Mouse (Mus musculus): ENCODE data around the gene Ppm1n. TPM values are rescaled to one million over a fixed set of nuclear protein-coding genes. Genes with fewer than 3 reads are reported as not detected.

Ppm1n gene
- total RNA-seq (2021): not detected

DNA sequence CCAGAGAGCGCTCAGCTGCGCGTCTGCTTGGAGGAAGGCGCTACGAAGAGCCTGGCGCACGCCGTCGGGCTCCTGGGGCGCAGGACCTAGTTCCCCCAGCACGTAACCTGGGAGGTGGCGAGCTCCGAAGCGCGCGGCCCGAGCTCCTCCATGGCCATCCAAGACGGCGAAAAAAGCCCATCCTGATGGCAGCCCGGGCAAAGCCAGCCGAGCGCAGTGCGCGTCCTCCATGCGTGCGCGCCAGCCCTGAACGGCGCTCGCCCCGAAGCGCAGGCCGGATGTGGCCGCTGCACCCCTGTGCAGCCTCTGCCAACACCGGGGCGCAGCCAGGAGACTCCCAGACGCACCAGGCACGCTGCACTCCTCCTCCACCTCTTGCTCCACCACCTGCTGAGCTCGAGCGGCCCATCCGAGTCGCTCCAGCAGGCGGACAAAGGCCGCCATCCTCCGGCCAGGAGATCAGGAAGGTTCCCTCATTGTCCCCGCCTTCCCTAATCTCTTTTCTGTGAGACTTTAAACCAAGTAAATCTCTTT lies at the start of gene Ppm1n:
TSS of gene Ppm1n (minus strand) at position 484 of the 534 bp plus-strand sequence.
- intact Hi-C loops (cut with DNase I): loop anchor here (5.0 kb wide), 1 partner anchor 102 kb away; the partner anchor contains the start of gene Eml2
- no peak for DNase-seq

DNA sequence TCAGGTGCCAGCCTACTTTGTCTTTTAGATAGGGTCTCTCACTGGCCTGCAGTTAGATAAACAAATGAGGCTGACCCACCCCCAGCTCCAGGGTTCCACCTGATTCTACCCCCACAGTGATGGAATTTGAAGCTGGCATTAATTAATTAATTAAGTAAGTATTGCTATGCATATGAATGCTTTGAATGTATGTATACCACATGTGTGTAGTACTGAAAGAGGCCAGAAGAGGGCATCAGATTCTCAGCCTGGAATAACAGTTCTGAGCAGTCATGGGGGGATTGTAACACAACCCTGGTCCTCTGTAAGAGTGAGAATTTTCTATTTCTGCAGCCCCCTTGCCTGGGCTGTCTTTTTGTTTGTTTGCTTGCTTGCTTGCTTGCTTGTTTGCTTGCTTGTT lies 48.6 kb upstream of the Ppm1n start:
- intact Hi-C loops (cut with DNase I): no loop called here
- DNase-seq: no peak

DNA sequence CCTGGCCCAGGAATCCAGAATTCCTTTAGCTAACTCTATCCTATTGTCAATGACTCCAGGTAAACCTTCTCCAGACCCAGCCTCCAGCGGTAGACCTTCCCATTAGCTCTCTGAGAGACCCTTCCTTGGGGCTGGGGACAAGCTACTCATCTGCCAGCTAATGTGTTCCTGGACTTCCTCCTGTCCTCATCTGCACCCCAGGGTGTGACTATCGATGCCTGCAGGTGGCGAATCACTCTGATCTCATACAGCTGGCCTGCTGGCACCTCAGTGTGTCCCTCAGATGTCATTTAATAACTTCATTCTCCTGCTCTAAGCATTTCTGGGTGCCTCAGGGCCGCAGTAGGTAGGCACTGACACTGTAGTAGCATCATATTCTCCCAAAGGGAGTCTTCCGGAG lies 47.9 kb upstream of the Ppm1n start:
- DNase-seq: no peak
- intact Hi-C loops (cut with DNase I): no loop called here

DNA sequence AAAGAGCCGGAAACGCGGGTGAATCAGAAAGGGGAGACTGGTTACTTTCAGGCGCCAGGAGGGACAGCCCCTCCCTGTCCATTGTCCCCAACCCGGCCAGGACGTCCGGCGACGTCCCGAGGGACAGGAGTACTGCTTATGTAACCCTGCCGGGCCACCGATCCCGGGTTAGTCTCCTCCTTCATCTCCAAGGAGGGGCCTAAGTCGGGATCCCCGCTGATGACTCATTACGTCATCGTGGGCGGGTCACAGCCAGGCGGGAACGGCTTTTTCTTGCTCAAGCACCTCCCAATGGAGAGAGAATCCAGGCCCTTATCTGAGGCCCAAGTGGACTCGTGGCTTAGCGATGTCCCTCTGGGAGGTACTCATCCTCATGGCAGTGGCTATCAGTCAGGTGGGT lies 47.3 kb upstream of the Ppm1n start:
- peak; percentile 88 to 89 for DNase-seq
- intact Hi-C loops (cut with DNase I): no loop called here

DNA sequence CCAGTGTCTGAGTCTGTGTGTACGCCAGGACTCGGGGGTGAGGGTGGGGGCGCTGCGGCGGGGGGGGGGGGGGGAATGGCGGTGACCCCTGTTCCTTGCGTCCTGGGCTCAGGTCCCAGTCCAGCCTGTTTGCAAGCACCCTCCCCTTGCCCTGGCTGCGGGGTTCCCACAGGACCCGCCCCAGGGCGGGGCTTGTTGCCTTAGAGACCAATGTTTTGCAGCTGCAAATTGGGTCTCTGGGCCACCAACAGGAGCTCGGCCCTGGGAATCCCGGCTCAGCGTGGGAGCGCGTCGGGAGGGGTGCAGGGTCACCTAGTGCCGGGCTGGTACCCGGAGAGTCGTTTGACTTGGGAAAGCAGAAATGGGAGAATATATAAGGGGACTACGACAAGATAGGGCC lies 46.5 kb upstream of the Ppm1n start:
- intact Hi-C loops (cut with DNase I): no loop called here

DNA sequence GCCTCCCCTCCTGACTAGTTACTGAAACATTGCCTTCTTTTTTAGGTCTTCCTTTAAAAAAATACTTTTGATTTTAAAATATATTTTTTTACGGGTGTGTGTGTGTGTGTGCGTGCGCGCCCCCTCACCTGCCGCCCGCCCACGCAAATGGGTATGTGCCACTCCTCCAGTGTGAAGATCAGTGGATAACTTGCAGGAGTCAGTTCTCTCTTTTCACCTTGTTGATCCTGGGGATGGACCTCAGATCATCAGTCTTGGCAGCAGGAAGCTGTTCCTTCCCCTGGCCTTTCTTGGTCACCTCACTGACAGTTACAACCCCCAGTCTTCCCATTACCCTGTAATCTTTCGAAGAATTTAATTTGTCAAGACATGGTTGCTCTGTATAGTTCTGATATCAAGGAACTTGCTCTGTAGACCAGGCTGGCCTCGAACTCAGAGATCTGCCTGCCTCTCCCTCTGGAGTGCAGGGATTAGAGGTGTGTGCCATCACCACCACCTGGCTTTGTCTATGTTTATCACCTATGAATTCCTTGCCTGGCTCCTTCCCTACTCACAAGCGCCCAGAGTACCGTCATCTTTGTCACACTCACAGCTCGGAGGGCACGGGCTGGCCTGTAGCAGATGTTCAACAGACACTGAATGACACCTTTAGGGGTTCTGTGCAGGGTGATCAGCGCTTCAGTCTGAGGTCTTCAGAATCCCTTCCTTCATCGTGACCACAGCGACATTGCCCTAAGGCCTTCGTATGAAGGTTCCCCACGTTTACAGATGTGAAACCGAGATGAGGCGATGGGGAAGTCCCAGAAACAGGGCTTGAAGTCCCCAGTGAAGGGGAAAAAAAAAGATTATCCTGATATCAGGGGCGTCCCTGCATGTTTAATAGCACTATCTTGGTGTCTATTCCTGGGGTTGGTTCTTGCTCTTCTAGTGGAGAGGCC lies 45.7 kb upstream of the Ppm1n start:
- intact Hi-C loops (cut with DNase I): no loop called here
- no peak for DNase-seq

More for the DNA sequence above, 46.5 kb upstream of the Ppm1n start:
- DNase-seq: peak; percentile 91 to 93

DNA sequence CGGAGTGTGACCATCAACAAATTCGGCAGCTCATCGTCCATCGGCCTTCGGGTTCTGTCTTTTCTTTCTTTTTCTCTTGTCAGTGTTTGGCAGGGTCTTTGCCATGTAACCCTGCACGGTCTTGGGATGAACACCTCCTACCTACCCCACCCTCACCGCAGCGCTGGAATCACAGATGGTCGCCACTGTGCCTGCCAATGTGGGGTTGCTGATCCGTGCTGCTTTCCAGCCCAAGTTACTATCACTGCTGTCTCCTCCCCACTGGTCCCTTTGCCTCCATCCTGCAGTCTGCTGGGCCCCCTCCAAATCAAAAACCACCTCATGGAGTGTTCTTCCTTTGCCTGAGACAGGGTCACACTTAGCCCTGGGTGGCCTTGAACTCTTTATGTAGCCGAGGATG lies 44.4 kb upstream of the Ppm1n start:
- no peak for DNase-seq
- intact Hi-C loops (cut with DNase I): no loop called here

DNA sequence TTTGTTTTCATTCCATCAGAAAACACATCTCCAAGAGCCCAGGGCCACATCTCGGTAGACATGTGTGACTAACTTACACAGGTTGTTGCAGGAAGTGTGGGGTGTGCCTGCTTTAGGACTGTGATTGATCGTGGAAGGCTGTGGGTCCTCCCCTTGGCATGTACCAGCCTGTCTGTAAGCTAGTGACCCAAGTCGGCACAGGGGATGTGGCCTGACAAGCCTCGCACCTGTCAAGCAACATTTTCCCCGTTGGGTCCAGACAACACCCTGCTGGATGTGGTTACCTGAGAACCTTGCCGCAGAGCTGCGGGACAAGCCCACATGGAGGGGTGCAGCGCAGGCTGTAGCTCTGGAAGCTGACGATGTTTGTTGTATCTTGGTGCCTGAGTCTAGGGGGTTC lies 42.6 kb upstream of the Ppm1n start:
- intact Hi-C loops (cut with DNase I): no loop called here
- no peak for DNase-seq

DNA sequence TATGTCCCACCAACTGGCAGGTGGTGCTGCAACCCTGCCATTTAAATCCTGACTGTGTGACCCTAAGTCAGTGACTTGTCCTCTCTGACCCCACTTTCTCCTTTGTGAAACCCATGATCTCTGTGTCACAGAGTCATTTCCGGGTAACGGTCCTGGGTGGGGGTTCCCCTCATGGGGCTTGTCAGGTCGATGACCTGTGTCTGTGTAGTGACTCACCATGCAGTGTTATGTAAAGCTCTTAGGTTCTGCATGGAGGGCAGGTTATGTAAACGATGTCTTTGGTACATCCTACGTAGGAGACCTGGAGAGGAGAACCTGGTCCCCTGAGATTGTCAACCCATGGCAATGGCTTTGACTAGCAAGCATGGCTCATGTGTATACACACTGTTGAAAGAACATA lies 41.6 kb upstream of the Ppm1n start:
- intact Hi-C loops (cut with DNase I): no loop called here
- DNase-seq: no peak

DNA sequence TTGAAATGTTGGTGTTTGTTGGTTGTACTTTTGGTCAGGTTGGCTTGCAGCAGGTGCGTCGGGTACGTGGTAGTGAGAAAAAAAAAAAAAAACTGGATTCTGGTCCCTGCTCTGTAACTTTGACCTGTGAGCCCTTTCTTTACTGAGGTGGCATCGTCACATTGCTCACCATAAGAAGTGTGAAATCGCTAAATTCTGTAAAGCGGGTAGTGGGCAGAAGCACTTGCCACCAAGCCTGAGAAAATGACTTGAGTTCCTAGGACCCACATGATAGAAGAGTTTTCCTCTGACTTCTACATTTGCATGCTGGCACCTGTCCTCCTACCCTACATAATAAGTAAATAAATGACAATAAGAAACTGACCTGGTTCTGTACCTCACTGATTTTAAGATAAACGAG lies 40.8 kb upstream of the Ppm1n start:
- intact Hi-C loops (cut with DNase I): no loop called here
- DNase-seq: no peak

DNA sequence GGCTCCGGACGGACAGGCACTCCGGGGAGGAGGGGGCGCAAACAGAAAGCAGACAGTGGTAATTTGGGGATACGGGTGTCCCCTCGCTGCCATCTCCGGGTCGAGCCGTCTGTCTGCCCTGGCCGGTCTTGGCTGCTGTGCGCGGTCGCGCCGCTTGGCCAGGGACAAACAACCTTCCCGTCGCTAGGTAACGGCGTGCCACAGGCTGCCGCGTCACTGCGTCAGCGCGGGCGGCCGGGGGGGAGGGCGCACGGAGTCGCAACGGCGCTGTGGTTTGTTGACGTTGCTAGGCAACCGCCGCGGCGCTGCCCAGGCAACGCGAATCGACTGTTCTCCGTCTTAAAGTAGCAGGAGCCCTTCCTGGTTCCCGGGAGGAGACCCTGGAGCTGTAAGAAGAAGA lies 40.0 kb upstream of the Ppm1n start:
- intact Hi-C loops (cut with DNase I): no loop called here
- DNase-seq: peak; percentile 96 to 97

DNA sequence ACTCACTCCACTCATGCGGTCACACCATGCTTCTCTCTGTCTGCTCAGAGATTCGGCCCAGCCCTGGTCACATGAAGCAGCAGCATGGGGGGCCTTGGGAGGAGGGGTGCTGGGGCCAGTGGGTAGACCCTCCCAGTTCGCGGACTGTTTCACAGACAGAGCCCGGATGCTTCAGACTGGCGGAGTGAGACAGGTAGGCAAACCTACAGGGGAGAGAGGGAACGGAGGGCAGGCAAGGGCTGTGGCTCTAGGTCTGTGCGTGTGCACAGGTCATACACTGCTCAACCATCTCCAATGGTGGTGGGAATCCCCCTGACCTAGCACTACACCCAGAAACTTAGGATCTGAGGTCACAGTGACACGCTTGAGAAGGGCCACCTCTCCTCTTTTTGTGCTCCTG lies 39.6 kb upstream of the Ppm1n start:
- DNase-seq: no peak
- intact Hi-C loops (cut with DNase I): no loop called here

DNA sequence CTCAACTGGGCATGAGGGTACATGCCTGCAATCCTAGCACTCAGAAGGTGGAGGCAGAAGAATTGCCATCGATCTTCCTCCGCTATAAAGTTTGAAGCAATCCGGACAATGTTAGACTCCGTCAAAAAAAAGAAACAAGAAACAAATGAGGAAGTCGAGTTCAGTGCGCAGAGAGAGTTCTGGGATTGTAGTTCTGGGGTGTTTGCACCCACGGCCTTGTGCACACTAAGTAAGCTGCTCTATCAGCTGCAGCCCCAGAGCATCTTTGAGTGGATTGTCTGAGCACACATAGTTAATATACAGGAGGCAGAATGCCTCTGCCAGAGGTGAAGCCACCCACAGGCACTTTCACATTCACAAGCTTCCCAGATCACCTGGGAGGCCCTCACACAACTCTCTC lies 38.8 kb upstream of the Ppm1n start:
- intact Hi-C loops (cut with DNase I): no loop called here
- no peak for DNase-seq

DNA sequence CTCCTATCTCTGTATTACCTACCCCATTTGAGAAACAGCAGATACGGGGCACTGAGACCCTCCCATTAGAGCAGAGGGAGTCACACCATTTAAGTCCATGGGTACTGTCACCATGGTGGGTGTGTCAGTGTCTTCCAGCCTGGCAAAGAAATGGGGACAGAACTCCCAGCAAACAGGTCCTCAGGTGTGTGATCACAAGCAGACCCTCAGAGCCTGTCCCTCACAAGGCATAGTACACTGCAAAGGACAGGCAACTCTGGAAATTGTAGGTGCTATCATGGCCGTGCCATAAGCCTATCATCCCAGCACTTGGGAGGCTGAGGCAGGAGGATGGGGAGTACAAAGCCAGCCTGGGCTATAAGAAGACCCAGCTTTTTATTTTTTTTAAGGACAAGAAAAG lies 38.3 kb upstream of the Ppm1n start:
- intact Hi-C loops (cut with DNase I): no loop called here
- no peak for DNase-seq

DNA sequence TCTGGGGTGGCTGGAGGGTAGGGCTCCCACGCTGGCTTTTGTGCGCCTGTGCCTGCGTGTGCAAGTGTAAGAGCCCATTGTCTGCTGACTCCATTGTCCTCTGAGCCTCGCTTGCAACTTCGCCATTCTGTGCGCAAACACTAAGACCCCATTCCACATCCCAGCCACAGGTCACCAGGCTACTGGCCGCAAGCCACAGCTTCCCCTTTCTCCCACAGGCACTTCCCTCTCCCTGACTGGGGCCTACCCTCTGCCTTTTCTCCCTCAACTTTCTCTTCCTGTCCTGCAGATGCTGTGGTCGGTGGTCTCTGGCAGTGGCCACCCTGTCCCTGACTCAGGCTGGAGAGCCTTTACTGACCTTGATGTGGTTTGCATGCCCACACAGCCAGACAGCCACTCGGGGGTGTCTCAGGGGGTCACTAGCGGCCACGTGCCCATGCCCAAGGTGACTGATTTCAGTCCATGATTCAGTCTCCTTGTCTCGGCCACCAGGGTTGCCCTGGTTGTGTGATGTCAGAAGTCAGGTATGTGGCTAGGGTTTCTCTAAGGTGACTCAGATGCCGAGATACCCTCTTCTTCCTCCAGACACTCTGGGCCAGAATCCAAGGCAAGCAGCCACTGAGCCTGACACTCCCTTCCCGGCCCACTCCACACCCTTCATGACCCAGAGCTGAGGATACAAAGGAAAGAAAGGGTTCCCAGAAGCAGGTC lies 36.7 kb upstream of the Ppm1n start:
- intact Hi-C loops (cut with DNase I): no loop called here
- peak in 1 of 2 experiments; percentile 57 for DNase-seq

DNA sequence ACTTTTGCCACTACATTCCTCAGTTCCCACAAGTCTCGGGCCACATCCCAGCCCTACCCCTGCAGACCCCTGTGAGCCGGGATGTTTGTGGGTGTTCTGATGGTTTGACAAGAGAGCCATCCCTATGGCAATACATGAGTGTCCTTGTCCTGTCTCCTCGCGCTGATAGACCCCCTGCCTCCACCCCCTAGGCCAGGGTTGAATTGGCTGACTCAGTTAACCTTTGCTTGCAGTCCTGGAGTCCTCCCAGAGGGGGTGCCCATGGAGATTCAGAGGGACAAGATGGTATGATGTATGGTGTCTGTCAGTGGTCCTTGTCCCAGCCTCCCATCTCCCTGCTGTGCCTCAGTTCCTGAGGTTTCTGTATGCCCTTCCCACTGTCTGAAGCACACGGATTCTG lies 34.2 kb upstream of the Ppm1n start:
- intact Hi-C loops (cut with DNase I): no loop called here
- no peak for DNase-seq

DNA sequence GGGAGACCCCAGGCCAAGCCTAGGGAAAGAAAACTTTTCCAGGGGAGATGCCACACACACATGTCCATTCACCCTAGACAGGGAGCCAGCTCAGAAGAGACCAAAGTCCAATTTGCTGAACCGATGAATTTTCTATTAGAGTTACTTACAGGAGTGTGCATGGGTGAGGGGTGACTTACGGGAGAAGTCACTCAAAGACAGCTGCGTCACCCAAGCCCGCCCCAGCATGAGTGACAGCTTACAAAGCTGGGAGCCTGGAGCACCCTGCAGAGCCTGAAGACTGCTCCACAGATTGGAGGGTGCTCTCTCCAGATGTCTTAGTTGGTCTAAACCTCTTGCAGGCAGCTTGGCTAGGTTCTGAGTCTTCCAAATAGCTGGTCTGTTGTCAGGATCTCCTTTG lies 32.1 kb upstream of the Ppm1n start:
- intact Hi-C loops (cut with DNase I): no loop called here
- DNase-seq: no peak

DNA sequence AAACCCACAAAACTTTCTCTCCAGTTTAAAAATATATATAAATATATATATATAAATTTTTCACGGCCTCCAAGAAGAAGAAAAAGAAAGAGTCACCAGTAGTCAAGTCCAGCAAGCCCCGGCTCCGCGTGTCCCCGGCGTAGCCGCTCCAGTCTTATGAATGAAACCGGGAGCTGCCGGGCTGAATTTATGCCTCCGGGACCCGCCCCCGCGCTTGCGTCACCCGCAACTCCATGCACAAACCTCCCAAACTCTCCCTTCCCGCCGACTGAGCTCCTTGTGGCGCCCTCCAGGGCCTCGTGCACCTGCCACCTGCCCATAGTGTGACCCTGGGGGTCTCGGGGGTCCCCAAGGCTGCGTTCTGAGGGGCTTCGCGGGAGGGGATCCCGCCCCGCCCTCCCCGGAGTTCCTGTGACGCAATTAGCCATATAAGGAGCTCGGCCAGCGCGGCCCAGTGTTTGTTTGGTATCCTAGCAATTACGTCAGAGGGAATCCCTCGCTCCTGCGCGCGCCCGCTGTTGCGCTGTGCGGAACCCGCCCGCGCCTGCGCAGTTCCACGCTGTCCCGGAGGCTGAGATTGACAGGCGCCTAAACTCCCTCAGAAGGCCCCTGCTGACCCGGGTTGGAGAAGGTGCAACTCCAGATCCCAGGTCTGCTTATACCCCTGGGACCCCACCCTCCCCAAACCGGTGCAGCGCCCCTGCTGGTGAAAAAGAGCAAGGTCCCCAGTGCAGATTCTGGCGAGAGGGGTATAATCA lies 30.2 kb upstream of the Ppm1n start, which contains the start of gene Fosb:
TSS of gene Fosb (minus strand) at position 168 of the 758 bp plus-strand sequence.
- peak; percentile 95 for DNase-seq
- intact Hi-C loops (cut with DNase I): loop anchor here (1.0 kb wide), 1 partner anchor 22 kb away; no protein-coding TSS in a partner anchor

DNA sequence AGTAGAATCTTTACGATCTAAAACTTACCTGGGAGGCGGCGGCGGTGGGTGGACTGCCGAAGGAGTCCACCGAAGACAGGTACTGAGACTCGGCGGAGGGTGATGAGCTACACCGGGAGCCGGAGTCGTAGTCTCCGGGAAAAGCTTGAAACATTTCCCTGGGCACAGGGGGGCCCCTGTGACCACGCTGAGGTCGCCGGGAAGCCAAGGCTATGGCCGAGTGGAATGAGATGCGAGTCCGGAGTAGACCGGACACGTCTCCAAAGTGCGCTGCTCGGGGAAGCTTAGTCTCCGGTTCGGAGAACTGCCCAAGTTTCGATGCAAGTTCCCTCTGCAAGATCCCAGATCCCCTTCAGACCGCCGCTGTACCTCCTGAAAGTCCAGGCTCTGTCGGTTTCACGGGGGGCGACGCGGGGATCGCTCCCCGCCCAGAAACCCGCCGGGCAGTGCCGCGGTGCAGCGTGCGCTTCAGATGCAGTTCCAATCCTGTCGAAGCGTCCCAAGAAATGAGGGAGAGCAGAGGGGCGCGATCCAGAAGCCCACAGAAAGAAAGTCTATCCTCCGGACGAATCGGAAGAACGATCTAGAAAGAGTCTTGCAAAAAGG lies 29.5 kb upstream of the Ppm1n start:
- peak in 1 of 2 experiments; percentile 26 for DNase-seq
- intact Hi-C loops (cut with DNase I): loop anchor here (1.0 kb wide), 1 partner anchor 23 kb away; no protein-coding TSS in a partner anchor
